Mouse (Mus musculus): Measurements from ENCODE around the gene Etv6.

Gene Etv6

GRCm38 (mm10) chr6:134043545-134043944 lies 8.0 kb downstream of the Etv6 start:
- peak; percentile 46 for DNase-seq (ENCODE audit: low spot score)

- no peak for DNase-seq (ENCODE audit: low spot score)
These were observed 9.8 kb downstream of the Etv6 start for GRCm38 (mm10) chr6:134045092-134045868.

- no peak for DNase-seq (ENCODE audit: low spot score)
These were observed 10.6 kb downstream of the Etv6 start for GRCm38 (mm10) chr6:134046136-134046535.

GRCm38 (mm10) chr6:134047249-134047648 lies 11.7 kb downstream of the Etv6 start:
- no peak for DNase-seq (ENCODE audit: low spot score)

- DNase-seq (ENCODE audit: low spot score) = no peak
These were observed 12.5 kb downstream of the Etv6 start for GRCm38 (mm10) chr6:134047974-134048373.

- DNase-seq (ENCODE audit: low spot score) = no peak
These were observed 13.5 kb downstream of the Etv6 start for GRCm38 (mm10) chr6:134048965-134049364.

GRCm38 (mm10) chr6:134050466-134050865 lies 15.0 kb downstream of the Etv6 start:
- no peak for DNase-seq (ENCODE audit: low spot score)

GRCm38 (mm10) chr6:134051950-134052349 lies 16.4 kb downstream of the Etv6 start:
- no peak for DNase-seq (ENCODE audit: low spot score)

GRCm38 (mm10) chr6:134053146-134053545 lies 17.6 kb downstream of the Etv6 start:
- no peak for DNase-seq (ENCODE audit: low spot score)

GRCm38 (mm10) chr6:134053566-134053965 lies 18.1 kb downstream of the Etv6 start:
- no peak for DNase-seq (ENCODE audit: low spot score)

GRCm38 (mm10) chr6:134055588-134055987 lies 20.1 kb downstream of the Etv6 start:
- DNase-seq (ENCODE audit: low spot score) = no peak

- DNase-seq (ENCODE audit: low spot score) = no peak
These were observed 23.0 kb downstream of the Etv6 start for GRCm38 (mm10) chr6:134058451-134058850.

- no peak for DNase-seq (ENCODE audit: low spot score)
These were observed 23.5 kb downstream of the Etv6 start for GRCm38 (mm10) chr6:134058886-134059551.

- DNase-seq (ENCODE audit: low spot score) = no peak
These were observed 24.0 kb downstream of the Etv6 start for GRCm38 (mm10) chr6:134059552-134059891.

- DNase-seq (ENCODE audit: low spot score) = no peak
These were observed 24.5 kb downstream of the Etv6 start for GRCm38 (mm10) chr6:134060036-134060435.

GRCm38 (mm10) chr6:134060811-134061210 lies 25.3 kb downstream of the Etv6 start:
- DNase-seq (ENCODE audit: low spot score) = peak; percentile 38

- peak; percentile 58 for DNase-seq (ENCODE audit: low spot score)
These were observed 29.7 kb downstream of the Etv6 start for GRCm38 (mm10) chr6:134065018-134065725.

GRCm38 (mm10) chr6:134066112-134066511 lies 30.6 kb downstream of the Etv6 start:
- DNase-seq (ENCODE audit: low spot score) = no peak

- DNase-seq (ENCODE audit: low spot score) = no peak
These were observed 31.5 kb downstream of the Etv6 start for GRCm38 (mm10) chr6:134066996-134067395.

- no peak for DNase-seq (ENCODE audit: low spot score)
These were observed 32.0 kb downstream of the Etv6 start for GRCm38 (mm10) chr6:134067536-134067935.

- peak; percentile 32 for DNase-seq (ENCODE audit: low spot score)
These were observed 36.9 kb downstream of the Etv6 start for GRCm38 (mm10) chr6:134072439-134072838.

GRCm38 (mm10) chr6:134072906-134073305 lies 37.4 kb downstream of the Etv6 start:
- no peak for DNase-seq (ENCODE audit: low spot score)

- DNase-seq (ENCODE audit: low spot score) = no peak
These were observed 38.9 kb downstream of the Etv6 start for GRCm38 (mm10) chr6:134074353-134074752.
